Mouse (Mus musculus): ENCODE results near the gene Asxl1.

Asxl1 gene

DNA sequence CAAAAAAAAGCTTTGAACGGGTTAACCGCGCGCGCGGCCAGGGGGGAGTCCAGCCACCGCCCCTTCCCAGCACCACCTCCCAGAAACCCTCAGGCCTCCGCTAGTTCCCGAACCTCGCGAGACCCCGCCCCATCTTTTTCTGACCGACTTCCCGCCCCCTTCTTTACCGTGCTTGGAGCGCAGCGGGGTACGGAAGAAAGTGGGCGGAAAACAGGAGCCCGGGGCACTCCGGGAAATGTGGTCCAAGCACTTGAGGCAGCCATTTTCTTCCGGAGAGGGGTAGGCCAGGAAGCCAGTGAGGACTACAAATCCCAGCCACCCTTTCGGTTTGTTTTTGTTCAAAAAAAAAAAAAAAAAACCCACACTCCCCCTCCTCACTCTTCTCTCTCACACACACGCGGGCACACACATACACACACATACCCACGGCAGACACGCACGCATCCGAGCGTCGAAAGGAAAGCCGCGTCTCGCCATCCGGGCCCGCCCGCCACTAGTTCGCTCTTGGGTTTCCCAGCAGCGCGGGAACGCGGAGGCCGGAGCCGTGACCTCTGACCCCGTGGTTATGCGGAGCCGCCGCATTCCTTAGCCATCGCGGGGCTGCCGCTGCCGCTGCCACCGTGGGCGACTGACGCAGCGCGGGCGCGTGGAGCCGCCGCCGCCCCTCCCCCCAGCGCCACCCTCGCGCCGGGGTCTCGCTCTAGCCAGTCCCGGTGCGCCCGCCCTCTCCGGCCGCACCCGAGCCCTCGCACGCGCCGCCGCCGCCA lies at the start of gene Asxl1:
Gene Asxl1, plus strand, starts transcription at position 376 of the 767 bp plus-strand sequence.
- DNase-seq (ENCODE audit: low read depth, low spot score): peak; percentile 100

DNA sequence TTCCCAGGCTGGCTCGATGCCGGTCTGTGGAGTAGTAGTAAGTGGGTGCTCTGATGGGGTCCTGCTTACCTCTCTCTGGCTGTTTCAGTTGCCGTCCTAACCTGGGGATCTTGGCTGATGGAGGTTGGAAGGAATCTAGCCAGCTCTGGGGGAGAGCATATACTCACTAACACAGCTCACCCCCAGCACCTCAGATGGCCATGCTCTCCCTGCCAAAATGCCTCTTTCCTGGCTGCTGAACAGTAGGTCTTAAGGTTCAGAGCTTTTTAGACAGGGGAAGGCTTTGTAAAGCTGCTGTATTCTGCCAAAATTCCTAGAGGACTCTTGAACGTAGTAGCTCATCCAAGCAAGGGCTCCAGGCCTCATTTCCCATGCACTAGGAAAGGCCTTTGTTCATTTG lies 47.9 kb upstream of the Asxl1 start:
- DNase-seq (ENCODE audit: low read depth, low spot score): peak; percentile 75

GRCm38 (mm10) chr2:153298460-153298859 lies 47.2 kb upstream of the Asxl1 start:
- DNase-seq (ENCODE audit: low read depth, low spot score): no peak

GRCm38 (mm10) chr2:153298863-153299262 lies 46.8 kb upstream of the Asxl1 start:
- DNase-seq (ENCODE audit: low read depth, low spot score): peak; percentile 65

DNA sequence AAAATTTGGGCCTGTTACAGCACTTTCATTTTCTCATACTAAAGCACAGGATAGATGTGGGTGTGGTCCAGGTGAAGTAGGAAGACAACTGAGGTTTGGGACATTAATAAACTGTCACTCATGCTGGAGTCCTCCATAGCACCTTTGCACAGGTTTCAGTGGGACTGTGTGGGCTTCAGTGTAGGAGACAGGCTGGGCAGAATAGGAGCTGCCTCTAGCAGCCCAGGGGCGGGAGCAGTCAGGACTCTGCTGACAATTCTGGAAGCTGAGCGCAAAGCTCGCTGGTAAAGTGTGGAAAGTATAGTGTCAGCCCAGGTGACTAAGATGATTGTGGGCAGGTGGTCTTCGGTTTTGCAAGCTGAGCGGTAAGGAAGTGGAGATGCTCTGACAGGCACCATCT lies 44.5 kb upstream of the Asxl1 start:
- peak; percentile 17 for DNase-seq (ENCODE audit: low read depth, low spot score)

DNA sequence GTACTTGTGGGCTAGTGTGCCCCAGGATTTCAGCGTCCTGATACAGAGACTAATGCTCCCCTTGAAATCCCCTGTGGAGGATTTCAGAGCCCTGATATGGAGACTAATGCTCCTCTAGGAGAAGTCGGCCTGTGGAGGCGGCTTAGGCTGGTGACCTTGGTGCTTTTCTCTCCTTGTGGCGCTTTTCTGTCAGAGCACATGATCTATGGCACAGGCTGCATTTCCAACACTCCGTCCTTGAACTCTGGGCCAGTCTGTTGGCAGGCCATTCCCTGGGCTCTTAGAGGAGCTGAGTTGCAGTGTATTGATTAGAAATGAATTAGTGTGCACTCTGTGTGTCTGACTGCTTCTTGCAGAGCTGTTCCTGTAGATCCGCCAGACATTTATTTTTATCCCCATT lies 40.4 kb upstream of the Asxl1 start:
- DNase-seq (ENCODE audit: low read depth, low spot score): peak; percentile 29

DNA sequence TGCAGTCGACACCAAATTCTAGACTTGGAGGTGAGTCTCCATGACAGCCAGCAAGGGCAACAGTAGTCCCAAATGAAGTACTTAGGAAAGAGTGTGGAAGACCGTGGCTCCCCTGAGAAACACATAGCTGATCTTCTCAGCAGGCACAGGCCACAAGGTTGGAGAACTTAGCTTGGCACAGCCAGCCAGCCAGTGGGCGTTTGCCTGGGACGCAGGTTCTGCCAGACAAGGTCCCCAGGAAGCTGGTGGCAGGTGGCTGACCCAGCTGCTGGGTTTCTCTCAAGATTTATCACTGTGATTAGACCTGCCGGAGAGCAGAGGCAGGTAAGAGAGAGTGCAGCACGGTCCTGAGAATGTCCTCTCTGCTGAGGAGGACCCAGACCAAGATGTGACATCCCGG lies 37.0 kb upstream of the Asxl1 start:
- peak; percentile 43 for DNase-seq (ENCODE audit: low read depth, low spot score)

DNA sequence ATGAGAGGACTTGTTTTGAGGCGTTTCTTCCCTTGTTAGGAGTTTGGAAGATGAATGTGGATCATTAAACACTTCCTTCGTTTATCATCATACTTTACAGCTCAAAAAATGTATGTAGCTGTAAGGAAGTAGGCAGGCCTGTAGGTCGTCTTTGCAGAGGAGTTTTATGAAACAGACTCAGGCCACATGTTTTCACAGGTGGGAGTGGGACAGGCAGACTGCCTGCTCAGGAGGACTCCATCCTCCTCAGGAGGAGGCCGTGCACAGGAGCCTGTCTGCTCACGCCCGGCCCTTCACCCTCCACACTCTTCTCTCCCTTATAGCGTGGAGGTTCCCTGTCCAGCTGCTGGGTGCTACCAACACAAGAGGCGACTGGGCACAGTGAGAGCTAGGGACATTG lies 36.5 kb upstream of the Asxl1 start:
- DNase-seq (ENCODE audit: low read depth, low spot score): peak; percentile 54

GRCm38 (mm10) chr2:153310228-153310627 lies 35.4 kb upstream of the Asxl1 start:
- DNase-seq (ENCODE audit: low read depth, low spot score): peak; percentile 34

DNA sequence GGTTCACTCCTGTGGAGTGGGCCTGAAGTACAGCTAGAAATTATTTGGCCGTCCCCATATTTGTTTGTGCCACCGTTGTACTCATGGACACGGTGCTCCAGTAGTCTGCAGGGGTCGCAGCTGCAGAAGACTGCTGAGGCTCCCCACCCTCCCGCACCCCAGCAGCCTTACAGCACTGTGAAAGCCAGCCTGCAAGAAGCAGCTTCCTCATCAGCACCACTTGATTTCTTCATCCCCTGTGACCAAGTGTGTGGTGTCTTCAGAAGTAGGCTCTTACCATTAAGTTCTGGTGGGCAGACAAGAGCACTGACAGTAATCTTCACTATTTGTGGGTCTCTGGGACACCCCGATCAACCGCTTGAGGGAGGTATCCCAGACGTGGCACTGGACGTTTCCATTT lies 32.7 kb upstream of the Asxl1 start:
- no peak for DNase-seq (ENCODE audit: low read depth, low spot score)

DNA sequence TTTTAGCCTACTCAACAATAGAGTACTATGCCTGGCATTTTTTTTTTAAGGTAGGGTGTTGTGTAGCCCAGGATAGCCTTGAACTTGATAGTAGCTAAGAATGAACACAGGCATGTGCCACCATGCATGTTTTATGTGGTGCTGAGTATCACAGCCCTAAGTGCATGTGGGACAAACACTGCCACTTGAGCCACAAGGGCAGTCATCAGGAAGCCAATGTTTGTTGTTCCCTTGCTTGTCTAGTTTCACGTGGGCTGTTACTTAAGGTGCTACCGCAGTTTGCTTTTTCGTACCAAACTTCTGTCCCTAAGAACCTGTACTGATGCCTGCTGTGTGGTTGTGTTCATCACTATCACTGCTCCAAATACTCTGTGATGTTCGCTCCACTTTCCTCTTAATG lies 27.2 kb upstream of the Asxl1 start:
- DNase-seq (ENCODE audit: low read depth, low spot score): no peak

DNA sequence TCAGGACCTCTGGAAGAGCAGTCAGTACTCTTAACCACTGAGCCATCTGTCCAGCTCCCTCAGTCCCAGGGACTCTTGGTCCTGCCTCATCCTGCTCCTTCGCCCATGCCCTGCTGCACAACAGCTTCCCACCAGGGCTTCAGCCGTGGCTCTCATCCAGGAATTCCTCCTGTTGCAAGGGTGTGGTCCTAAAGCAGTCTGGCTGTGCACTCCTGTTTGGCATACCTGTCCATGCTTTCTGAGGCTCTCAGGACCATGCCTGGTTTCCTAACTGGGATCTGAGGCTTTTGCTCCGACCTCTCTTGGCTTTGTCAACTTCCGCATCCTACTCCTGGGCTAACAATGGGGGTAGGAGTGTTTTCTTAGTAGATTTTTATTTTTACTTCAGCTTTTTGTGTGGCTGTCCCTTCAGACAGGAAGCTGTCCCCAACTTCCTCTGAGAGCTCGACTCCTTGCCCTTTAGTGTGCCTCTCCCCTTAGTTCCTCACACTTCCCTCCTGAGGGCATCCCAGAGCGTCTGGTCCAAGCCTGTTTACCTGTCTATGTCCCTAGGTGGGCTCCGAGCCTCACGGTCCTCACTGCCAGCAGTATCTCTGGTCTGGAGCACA lies 26.5 kb upstream of the Asxl1 start:
- DNase-seq (ENCODE audit: low read depth, low spot score): no peak

- DNase-seq (ENCODE audit: low read depth, low spot score): no peak
Measured at GRCm38 (mm10) chr2:153325706-153326376, 19.8 kb upstream of the Asxl1 start.

DNA sequence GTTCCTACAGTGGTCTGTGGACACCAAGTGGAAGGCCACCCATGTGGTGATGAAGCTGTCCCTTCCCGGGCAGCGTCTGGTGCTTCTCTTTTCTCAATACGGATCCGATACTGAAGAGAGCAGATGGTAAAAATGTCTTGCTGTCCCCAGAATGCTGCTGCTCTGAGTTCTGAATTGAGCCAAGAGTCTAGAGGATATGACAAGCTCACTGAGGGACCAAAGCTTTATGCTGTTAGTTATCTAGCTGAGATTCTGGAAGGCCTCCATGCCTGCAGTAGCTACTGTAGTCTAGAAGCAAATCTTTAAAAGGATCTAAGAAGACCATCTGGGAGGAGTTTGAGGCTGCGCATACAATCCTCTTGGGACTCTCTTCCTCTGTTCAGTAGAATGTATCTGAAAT lies 13.4 kb upstream of the Asxl1 start:
- DNase-seq (ENCODE audit: low read depth, low spot score): peak; percentile 74

DNA sequence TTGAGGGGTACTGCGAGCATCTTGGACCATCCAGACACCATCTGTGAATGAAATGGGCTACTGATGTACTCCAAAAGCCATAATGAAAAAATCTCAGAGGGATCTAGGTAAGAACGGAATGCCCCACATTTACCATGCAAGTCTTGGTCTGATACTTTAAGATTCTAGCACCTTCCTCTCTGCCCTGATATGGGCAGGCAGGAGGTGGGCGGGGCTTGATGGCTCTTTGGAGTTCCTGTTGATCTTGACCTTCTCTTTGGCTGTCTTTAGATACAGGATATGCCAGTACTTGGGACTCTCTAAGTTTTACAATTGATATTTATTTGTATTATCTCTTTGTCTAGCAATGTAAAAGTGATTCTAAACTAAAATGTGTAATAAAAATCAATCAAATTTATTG lies 12.6 kb upstream of the Asxl1 start:
- DNase-seq (ENCODE audit: low read depth, low spot score): no peak

GRCm38 (mm10) chr2:153333822-153334232 lies 11.8 kb upstream of the Asxl1 start:
- DNase-seq (ENCODE audit: low read depth, low spot score): no peak

- no peak for DNase-seq (ENCODE audit: low read depth, low spot score)
Measured at GRCm38 (mm10) chr2:153334281-153334680, 11.3 kb upstream of the Asxl1 start.

DNA sequence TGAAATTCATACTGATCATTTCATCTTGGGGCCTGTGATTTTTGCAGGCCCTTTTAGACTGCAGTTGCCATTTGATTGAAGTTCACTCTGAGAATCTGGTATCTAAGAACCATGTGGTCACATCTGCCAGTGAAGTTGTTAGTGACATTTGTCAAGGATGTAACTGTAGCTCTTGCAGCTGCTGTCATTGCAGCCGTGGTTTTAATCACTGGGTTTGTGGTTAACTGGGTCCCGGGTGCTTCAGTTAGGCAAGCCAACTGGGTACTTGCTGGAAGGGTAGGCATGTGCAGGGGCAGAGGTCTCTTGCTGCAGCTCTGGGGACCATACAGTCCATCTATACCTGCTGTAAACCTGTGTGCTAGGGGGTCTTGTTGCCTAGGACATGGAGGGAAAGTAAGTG lies 9.5 kb upstream of the Asxl1 start:
- no peak for DNase-seq (ENCODE audit: low read depth, low spot score)

GRCm38 (mm10) chr2:153338361-153339350 lies 7.0 kb upstream of the Asxl1 start:
- DNase-seq (ENCODE audit: low read depth, low spot score): peak; percentile 29

DNA sequence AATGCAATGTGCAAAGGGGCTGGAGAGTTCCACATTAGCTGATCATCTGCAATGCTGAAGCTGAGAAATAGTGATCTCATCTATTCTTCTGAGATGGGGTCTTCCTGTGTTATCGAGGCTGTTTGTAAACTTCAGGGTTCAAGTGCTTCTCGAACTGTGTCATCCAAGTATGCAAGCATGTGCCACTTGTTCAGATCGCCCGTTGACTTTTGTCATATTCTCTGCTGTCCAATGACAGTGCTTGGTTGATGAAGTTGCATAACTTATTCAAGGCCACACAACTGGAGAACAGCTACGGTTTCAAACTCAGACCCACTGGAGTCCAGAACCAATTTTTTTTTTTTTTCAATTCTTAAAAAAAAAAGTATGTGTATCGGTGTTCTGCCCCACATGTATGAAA lies 3.5 kb upstream of the Asxl1 start:
- no peak for DNase-seq (ENCODE audit: low read depth, low spot score)

- no peak for DNase-seq (ENCODE audit: low read depth, low spot score)
Measured at GRCm38 (mm10) chr2:153342602-153343001, 3.0 kb upstream of the Asxl1 start.

DNA sequence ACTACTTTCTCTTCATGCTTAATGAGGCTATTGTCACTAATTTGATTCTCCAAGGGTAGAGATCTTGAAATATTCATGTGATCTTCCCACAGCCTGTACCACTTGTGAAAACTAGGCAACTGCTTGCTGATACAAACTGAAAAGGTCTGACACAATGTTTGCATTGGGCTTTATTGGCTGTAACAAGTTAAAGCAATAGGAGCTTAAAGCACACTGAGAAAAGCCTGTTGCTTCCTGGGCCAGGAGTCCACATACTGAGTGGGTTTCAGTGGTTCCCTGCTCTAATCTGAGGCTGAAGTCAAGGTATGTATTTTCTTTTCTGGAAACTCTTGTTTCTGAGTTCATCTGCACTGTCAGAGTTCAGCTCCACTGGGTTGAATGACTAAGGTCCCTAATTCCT lies 2.4 kb upstream of the Asxl1 start:
- no peak for DNase-seq (ENCODE audit: low read depth, low spot score)

Data from brain, adult 2 months (tissue).